Mouse (Mus musculus) C2C12 (cell line): Measurements from ENCODE around the gene Elovl2. TPM values are rescaled to one million over a fixed set of nuclear protein-coding genes. Genes with fewer than 3 reads are reported as not detected.
A peak's percentile ranks its signal among the peaks of the same experiment; 100 is the strongest.

ENCODE experiments used
- H3K27me3 ChIP-seq: one replicate; pipeline ENCODE4 v1.6.1; 2011; ENCODE audit not compliant: control insufficient read depth, insufficient read depth, insufficient read length
- H3K36me3 ChIP-seq: one replicate; pipeline ENCODE4 v1.6.1; 2011; ENCODE audit not compliant: control insufficient read depth, insufficient read depth
- H3K4me3 ChIP-seq: one replicate; pipeline ENCODE4 v1.5.1; 2011; ENCODE audit warnings: mild to moderate bottlenecking, control low read depth; ENCODE audit not compliant: poor library complexity, insufficient read depth, severe bottlenecking
- H3K79me2 ChIP-seq: one replicate; pipeline ENCODE4 v1.6.1; 2011; ENCODE audit not compliant: control insufficient read depth, insufficient read depth
- H3K79me3 ChIP-seq: one replicate; pipeline ENCODE4 v1.6.1; 2011; ENCODE audit warnings: low read depth, control low read depth
- H3ac ChIP-seq: one replicate; pipeline ENCODE3; 2011; ENCODE audit warnings: low read depth; ENCODE audit not compliant: control insufficient read depth, insufficient read length
- CEBPB ChIP-seq: IDR thresholded peaks from one replicate; pipeline ENCODE4 v1.6.1; 2011; ENCODE audit warnings: low read depth, mild to moderate bottlenecking, control low read depth, moderate library complexity
- CTCF ChIP-seq: IDR thresholded peaks from one replicate; pipeline ENCODE4 v1.5.1; 2011; ENCODE audit not compliant: control insufficient read depth, insufficient read depth, insufficient read length
- FOSL1 ChIP-seq: IDR thresholded peaks from one replicate; pipeline ENCODE4 v1.8.0; 2011; ENCODE audit warnings: mild to moderate bottlenecking, low read length; ENCODE audit not compliant: poor library complexity, insufficient read depth, severe bottlenecking
- MAX ChIP-seq: IDR thresholded peaks from one replicate; pipeline ENCODE4 v1.6.1; 2011; ENCODE audit warnings: mild to moderate bottlenecking, control low read depth
- MYOD1 ChIP-seq: IDR thresholded peaks from one replicate; pipeline ENCODE4 v1.6.1; 2011; ENCODE audit warnings: low read depth; ENCODE audit not compliant: control insufficient read depth, insufficient read length
- MYOG ChIP-seq: IDR thresholded peaks from one replicate; pipeline ENCODE4 v1.6.1; 2011; ENCODE audit not compliant: control insufficient read depth, insufficient read length; ENCODE audit errors: extremely low read depth
- USF1 ChIP-seq: IDR thresholded peaks from one replicate; pipeline ENCODE4 v1.6.1; 2011; ENCODE audit warnings: low read depth, mild to moderate bottlenecking, control low read depth, moderate library complexity
- polyA plus RNA-seq: library from polyadenylated mRNA; unstranded; fragments of >200 nt; fragmentation: generic; extraction: Trizol; gene quantifications from one replicate; pipeline ENCODE4 v1.2.1, GENCODE M21; 2012; ENCODE audit warnings: missing spikeins

Gene Elovl2
- polyA plus RNA-seq, 1 experiment = not detected

GRCm38 (mm10) chr13:41249538-41250317, 29.5 kb upstream of the Elovl2 start, which contains the start of gene Smim13:
Gene Smim13, plus strand, starts transcription at chr13:41249844.
- Histone ChIP-seq H3K79me3 (no peaks in the 10 kb centered on the region), H3ac (peak within 1 kb of the TSS; percentile 94), H3K36me3 (no peaks in the 10 kb centered on the region), H3K79me2 (no peaks in the 10 kb centered on the region), H3K27me3 (peaks cover 4% of the 10 kb centered on the region), H3K4me3 (peak within 1 kb of the TSS; percentile 53)
- TF ChIP-seq CTCF (peak; percentile 82), FOSL1 (no peak), MYOD1 (peak; percentile 67)

DNA sequence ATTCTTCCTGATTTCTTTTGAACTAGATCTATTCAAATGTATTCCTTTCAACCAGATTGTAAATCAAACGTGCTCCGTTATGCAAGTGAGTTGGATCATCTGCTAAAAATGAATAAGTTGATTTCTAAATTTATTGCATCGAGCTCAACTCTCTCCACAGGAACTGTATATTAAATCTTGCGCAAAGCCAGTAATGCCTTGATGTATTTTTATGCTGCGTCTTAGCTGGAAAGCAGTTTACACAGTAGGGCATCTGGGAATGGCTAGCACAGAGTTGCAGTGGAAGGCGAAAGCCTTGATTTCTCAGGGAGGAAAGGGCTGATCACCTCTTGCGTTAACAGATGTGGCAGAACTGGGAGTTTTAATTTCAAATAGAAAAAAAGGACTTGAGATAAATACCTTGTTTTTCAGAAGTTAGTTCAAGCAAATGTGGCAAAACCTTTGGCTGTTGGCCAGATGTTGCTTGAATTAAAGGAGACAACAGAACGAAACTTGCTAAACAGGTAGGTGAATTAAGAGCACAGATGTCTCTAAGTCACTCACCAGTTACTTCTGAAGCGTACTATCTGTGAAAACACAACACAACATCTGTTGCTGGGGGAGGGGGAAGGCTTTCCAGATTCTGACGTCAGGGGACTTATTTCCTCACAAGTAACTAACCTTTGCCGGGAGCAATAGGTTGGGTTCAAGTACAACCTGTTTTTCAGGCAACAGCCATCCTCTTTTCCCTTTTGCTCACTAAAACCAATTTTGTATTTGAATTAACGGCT, 28.7 kb upstream of the Elovl2 start:
- H3K79me3 ChIP-seq = no peaks in the 10 kb centered on the region
- peak overlapping the region; percentile 53 for H3K4me3 ChIP-seq
- no peaks in the 10 kb centered on the region for H3K79me2 ChIP-seq
- peaks cover 8% of the 10 kb centered on the region for H3K27me3 ChIP-seq
- H3K36me3 ChIP-seq = no peaks in the 10 kb centered on the region
- no peak overlapping the region for H3ac ChIP-seq
- TF ChIP-seq CTCF (no peak), CEBPB (no peak)

GRCm38 (mm10) chr13:41244306-41244830, 24.2 kb upstream of the Elovl2 start:
- TF ChIP-seq CTCF (no peak), MYOG (no peak), FOSL1 (no peak)

DNA sequence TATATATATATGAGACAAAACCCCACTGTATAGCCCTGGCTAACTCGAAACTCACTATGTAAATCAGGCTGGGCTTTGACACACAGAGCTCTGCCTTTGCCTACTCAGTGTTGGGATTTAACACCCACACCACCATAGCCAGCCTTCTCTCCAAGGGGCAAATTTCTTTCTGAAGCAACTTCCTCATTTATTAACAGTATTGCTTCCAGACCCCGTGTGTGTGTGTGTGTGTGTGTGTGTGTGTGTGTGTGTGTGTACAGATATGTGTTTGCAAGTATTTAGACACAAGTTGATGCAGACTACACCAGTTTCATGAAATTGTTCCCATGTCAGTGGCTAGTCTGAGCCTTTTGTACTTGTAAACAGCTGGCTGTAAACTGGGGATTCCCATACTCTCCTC, 21.4 kb upstream of the Elovl2 start:
- no peaks in the 10 kb centered on the region for H3K79me2 ChIP-seq
- peaks cover 32% of the 10 kb centered on the region for H3K27me3 ChIP-seq
- H3K36me3 ChIP-seq = no peaks in the 10 kb centered on the region
- no peak overlapping the region for H3ac ChIP-seq
- H3K79me3 ChIP-seq = no peaks in the 10 kb centered on the region
- TF ChIP-seq CEBPB = no peak
- no peak for TF ChIP-seq USF1
- TF ChIP-seq MYOG = no peak
- TF ChIP-seq MYOD1 = no peak
- no peak for TF ChIP-seq FOSL1
- TF ChIP-seq CTCF = no peak
- TF ChIP-seq MAX = no peak
- H3K4me3 ChIP-seq = no peak overlapping the region

More at GRCm38 (mm10) chr13:41244306-41244830, 24.2 kb upstream of the Elovl2 start:
- H3K36me3 ChIP-seq = no peaks in the 10 kb centered on the region
- H3K79me2 ChIP-seq = no peaks in the 10 kb centered on the region
- H3K79me3 ChIP-seq = no peaks in the 10 kb centered on the region
- H3K27me3 ChIP-seq = peaks cover 17% of the 10 kb centered on the region
- H3ac ChIP-seq = no peak overlapping the region
- H3K4me3 ChIP-seq = no peak overlapping the region

- H3K4me3 ChIP-seq = no peak overlapping the region
- H3K79me2 ChIP-seq = no peaks in the 10 kb centered on the region
- peaks cover 47% of the 10 kb centered on the region for H3K27me3 ChIP-seq
- H3K36me3 ChIP-seq = no peaks in the 10 kb centered on the region
- no peak for TF ChIP-seq CTCF
- no peak for TF ChIP-seq MAX
- TF ChIP-seq MYOG = no peak
- TF ChIP-seq CEBPB = no peak
- TF ChIP-seq MYOD1 = no peak
- no peak for TF ChIP-seq USF1
- no peak for TF ChIP-seq FOSL1
- no peak overlapping the region for H3ac ChIP-seq
- no peaks in the 10 kb centered on the region for H3K79me3 ChIP-seq
Measured at GRCm38 (mm10) chr13:41238805-41239130, 18.6 kb upstream of the Elovl2 start.
